Mouse (Mus musculus): ENCODE results near the gene Unc13d.

DNA sequence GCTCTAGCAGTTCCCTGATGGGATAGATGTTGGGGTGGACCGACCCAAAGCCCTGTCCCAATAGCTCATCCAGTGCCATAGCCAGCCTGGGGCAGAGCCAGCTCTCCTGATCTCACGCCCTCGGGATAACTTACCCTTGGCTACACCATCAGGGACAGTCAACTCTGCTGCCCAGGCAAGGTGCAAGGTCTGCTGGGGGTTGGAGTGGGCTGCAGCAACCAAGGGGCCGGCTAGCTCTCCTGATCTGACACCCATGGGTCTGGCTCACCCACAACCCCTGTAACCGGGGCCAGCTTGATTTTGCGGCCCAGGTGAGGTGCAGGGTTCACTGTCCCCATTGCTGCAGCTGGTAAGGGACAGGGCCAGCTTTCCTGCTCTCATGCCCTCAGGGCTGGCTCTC is 13.8 kb upstream of the Unc13d start:
- TF ChIP-seq CTCF (IDR thresholded peaks at IDR 0.05; ENCODE audit: low read depth) = no peak
- TF ChIP-seq EP300 (IDR thresholded peaks at IDR 0.05; ENCODE audit: low read depth) = no peak

Data from heart, postnatal 0 days (tissue).